Mouse (Mus musculus) neural tube, embryonic 11.5 days (tissue): Measurements from ENCODE around the gene Lgals4. TPM values are rescaled to one million over a fixed set of nuclear protein-coding genes. Genes with fewer than 3 reads are reported as not detected.

ENCODE experiments used
- polyA plus RNA-seq: library from polyadenylated mRNA; unstranded; fragments of >200 nt; fragmentation: Nextera tagmentation; extraction: Ambion mirVana; gene quantifications from 2 replicates; pipeline ENCODE4 v1.2.1, GENCODE M21; 2014

Gene Lgals4
- polyA plus RNA-seq, 1 experiment from 2014 or later = 1.8 TPM

Other genes starting within 250 kb of the Lgals4 start
- 37.8 and 39.5 TPM in 2 replicates for gene Samd4b, start 235.7 kb upstream of the Lgals4 start, polyA plus RNA-seq
- 31.1 and 33.9 TPM in 2 replicates for gene Pak4, start 235.7 kb upstream of the Lgals4 start, polyA plus RNA-seq
- gene Acp7, start 202.5 kb upstream of the Lgals4 start, polyA plus RNA-seq = not detected in 2 replicates
- 5.3 and 6.0 TPM in 2 replicates for gene Fbxo27, start 141.0 kb upstream of the Lgals4 start, polyA plus RNA-seq
- 7.3 and 7.7 TPM in 2 replicates for gene Fbxo17, start 117.0 kb upstream of the Lgals4 start, polyA plus RNA-seq
- gene Mrps12, start 92.0 kb upstream of the Lgals4 start, polyA plus RNA-seq = 128 and 129 TPM in 2 replicates
- 28.8 and 32.4 TPM in 2 replicates for gene Sars2, start 91.9 kb upstream of the Lgals4 start, polyA plus RNA-seq
- 1.1 and 1.9 TPM in 2 replicates for gene Ccer2, start 77.7 kb upstream of the Lgals4 start, polyA plus RNA-seq
- gene Sirt2, start 67.1 kb upstream of the Lgals4 start, polyA plus RNA-seq = 73.0 and 77.0 TPM in 2 replicates
- 49.7 and 57.3 TPM in 2 replicates for gene Nfkbib, start 66.3 kb upstream of the Lgals4 start, polyA plus RNA-seq
- gene Rinl, start 44.9 kb upstream of the Lgals4 start, polyA plus RNA-seq = 2.6 and 2.8 TPM in 2 replicates
- 320 and 326 TPM in 2 replicates for gene Hnrnpl, start 25.3 kb upstream of the Lgals4 start, polyA plus RNA-seq
- gene Ech1, start 8.6 kb upstream of the Lgals4 start, polyA plus RNA-seq = 88.7 and 90.9 TPM in 2 replicates
- 0.66 and 1.9 TPM in 2 replicates for gene Lgals7, start 30.0 kb downstream of the Lgals4 start, polyA plus RNA-seq
- 0.21 and 0.39 TPM in 2 replicates for gene Capn12, start 47.6 kb downstream of the Lgals4 start, polyA plus RNA-seq
- gene Actn4, start 128.5 kb downstream of the Lgals4 start, polyA plus RNA-seq = 193 and 201 TPM in 2 replicates
- 383 and 388 TPM in 2 replicates for gene Eif3k, start 148.0 kb downstream of the Lgals4 start, polyA plus RNA-seq
- gene Map4k1, start 148.2 kb downstream of the Lgals4 start, polyA plus RNA-seq = 4.6 and 6.2 TPM in 2 replicates